Mouse (Mus musculus): ENCODE data around the gene Ctcf.

DNA sequence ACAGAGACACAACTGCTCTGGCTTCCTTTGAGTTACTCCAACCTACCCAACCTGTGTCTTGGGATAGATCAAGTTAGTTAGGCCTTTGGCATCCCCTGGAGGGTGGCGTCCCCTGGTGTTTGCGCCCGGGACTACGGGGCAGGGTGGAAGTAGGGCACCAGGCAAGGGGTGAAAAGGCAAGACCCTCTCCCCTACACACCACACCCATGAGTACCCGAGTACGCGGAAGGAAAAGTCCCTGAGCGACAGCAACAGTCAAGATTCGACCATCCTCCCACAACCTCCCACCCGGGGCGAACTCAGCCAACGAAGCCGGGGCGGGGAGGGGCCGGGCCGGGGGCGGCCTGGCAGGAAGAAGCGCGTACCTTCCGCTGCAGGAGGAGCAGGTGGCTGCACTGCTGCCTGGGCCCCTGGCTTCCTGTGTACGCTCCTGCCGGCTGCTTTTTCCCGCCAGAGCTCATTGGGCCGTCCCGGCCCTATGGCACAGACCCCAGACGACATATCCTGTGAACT, 49.5 kb downstream of the Ctcf start, which contains the start of gene Carmil2:
- TF ChIP-seq CTCF (IDR thresholded peaks at IDR 0.05; ENCODE audit: borderline replicate concordance, insufficient read depth, low read length), result peak; percentile 67
- TF ChIP-seq POLR2A (IDR thresholded peaks at IDR 0.05; ENCODE audit: low read depth, low read length), result no peak
